Mouse (Mus musculus) midbrain, embryonic 10.5 days (tissue): Measurements from ENCODE around the gene Zgrf1. TPM values are rescaled to one million over a fixed set of nuclear protein-coding genes. Genes with fewer than 3 reads are reported as not detected.

Experiments
- DNase-seq: peaks from one replicate; pipeline ENCODE4 v3.0.0-alpha.2; 2017; ENCODE audit warnings: low spot score
- H3K27ac ChIP-seq: fragments of 300-500 bp; sonication (generic); replicated peaks from 2 replicates; pipeline ENCODE4 v1.5.1; 2016; ENCODE audit warnings: mild to moderate bottlenecking
- H3K27me3 ChIP-seq: fragments of 300-500 bp; sonication (generic); 2 replicates; pipeline ENCODE4 v1.6.1; 2016; ENCODE audit warnings: low read depth, mild to moderate bottlenecking; ENCODE audit not compliant: poor library complexity, severe bottlenecking
- H3K36me3 ChIP-seq: fragments of 300-500 bp; sonication (generic); 2 replicates; pipeline ENCODE4 v1.6.1; 2016; ENCODE audit warnings: mild to moderate bottlenecking, moderate library complexity
- H3K4me1 ChIP-seq: fragments of 300-500 bp; sonication (generic); 2 replicates; pipeline ENCODE4 v1.6.1; 2016
- H3K4me3 ChIP-seq: fragments of 300-500 bp; sonication (generic); 2 replicates; pipeline ENCODE4 v1.5.1; 2016; ENCODE audit warnings: mild to moderate bottlenecking, moderate library complexity
- H3K9me3 ChIP-seq: fragments of 300-500 bp; sonication (generic); replicated peaks from 2 replicates; pipeline ENCODE4 v1.6.1; 2016; ENCODE audit warnings: mild to moderate bottlenecking
- WGBS: fragments of 180-500 bp; shearing (Covaris S2); methylation state at CpG from one replicate; pipeline ENCODE4 v1.1.7; 2016; 5-methylcytosine and 5-hydroxymethylcytosine counted together
- polyA plus RNA-seq: library from polyadenylated mRNA; unstranded; fragments of >200 nt; fragmentation: Nextera tagmentation; extraction: Ambion mirVana; gene quantifications from 2 replicates; pipeline ENCODE4 v1.2.1, GENCODE M21; 2016

Zgrf1 gene
- polyA plus RNA-seq = 20.8 and 20.9 TPM in 2 replicates

DNA sequence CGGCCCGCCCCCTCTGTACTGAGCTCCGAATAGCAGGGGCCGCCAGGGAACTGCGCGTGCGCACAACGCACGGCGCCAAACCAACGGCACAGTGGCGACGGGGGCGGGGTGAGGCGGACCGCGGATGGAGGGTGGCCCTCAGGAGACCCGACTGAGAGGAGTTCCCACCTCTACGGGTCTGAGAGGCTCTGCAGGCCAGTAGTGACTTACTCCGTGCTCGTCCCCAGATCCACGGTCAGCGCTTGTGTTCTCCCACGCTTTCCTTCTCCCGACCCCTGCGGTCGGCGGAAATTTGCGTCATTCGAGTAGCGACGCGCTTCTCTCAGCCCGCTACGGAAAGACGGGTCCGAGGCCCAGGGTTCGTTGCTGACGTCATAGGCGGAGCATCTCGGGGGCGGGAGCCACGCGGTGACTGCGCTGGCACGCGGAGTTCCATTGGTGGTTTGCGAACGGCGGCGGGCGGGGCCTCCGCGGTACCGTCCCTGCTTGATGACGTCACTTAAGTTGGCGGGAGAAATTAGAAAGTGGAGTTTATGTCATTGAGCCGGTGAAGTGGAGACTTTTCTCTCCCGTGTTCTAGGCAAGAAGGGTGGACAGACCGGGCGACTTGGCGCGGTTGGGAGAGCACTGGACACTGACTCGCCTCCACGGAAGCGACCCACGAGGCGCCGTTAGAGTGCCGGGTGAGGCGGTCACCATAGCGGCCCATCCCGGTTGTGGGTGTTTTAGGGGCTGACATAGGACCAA, at the start of gene Zgrf1, which contains the start of gene Larp7:
TSS of gene Zgrf1 (plus strand) at position 517 of the 747 bp plus-strand sequence.
TSS of gene Larp7 (minus strand) at position 377 of the 747 bp plus-strand sequence.
- Histone ChIP-seq H3K36me3 (peaks cover 27% of the 10 kb centered on the region), H3K4me1 (peaks cover 21% of the 10 kb centered on the region), H3K9me3 (no peaks in the 10 kb centered on the region), H3K27ac (peak within 1 kb of the TSS; percentile 96), H3K27me3 (no peaks in the 10 kb centered on the region), H3K4me3 (peak within 1 kb of the TSS; percentile 80)
- under 1% methylated on average over 73 of the region's 73 CpGs for WGBS
- peak; percentile 98 for DNase-seq

DNA sequence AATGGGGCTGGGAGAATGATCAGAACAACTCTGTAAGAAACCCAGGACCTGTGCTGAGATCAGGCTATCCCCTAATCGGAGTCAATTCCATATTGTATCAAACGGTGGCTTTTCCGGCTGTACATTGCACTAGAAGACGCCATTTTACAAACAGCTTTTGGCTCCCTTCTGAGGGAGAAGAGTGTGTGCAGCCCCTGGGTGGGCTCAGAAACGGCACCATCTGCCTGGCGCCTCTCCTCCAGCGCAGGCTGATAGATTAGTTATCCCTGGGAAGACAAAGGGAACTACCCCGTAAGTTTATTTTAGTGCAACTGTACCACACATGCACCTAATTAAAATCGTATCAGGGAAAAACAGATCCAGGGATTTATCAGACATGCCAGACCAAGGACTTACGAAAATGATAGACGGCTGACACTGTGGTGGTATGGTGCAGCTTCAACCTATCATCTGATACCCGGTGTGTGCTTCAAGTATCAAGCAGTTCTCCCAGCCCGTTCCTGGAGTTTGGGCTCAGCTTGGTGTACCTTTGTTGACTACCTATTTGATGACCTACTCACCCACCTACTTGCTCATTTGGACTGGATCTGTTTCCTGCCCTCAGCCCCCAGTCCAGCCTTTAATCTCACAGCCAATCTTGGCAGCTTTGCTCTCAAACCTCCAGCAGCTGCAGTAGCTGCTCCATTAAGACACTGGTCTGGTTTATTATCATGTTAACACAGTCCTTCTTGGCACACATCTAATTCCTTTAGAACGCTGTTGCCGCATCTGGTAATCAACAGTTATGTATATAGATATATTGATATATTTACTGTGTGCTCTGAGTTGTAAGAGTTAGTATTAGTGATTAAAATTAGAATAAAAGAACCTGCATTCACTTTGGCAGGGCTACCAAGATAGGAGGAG, 45.2 kb upstream of the Zgrf1 start:
- Histone ChIP-seq H3K4me1 (0 out of 2 replicates have a peak, but pooled peaks cover 4% of the 10 kb centered on the region), H3K9me3 (0 out of 2 replicates have a peak, but pooled peaks cover 4% of the 10 kb centered on the region), H3K27ac (no peak overlapping the region), H3K27me3 (no peaks in the 10 kb centered on the region), H3K4me3 (no peak overlapping the region), H3K36me3 (no peaks in the 10 kb centered on the region)
- DNase-seq = no peak
- 85% methylated on average over 15 of the region's 15 CpGs for WGBS

DNA sequence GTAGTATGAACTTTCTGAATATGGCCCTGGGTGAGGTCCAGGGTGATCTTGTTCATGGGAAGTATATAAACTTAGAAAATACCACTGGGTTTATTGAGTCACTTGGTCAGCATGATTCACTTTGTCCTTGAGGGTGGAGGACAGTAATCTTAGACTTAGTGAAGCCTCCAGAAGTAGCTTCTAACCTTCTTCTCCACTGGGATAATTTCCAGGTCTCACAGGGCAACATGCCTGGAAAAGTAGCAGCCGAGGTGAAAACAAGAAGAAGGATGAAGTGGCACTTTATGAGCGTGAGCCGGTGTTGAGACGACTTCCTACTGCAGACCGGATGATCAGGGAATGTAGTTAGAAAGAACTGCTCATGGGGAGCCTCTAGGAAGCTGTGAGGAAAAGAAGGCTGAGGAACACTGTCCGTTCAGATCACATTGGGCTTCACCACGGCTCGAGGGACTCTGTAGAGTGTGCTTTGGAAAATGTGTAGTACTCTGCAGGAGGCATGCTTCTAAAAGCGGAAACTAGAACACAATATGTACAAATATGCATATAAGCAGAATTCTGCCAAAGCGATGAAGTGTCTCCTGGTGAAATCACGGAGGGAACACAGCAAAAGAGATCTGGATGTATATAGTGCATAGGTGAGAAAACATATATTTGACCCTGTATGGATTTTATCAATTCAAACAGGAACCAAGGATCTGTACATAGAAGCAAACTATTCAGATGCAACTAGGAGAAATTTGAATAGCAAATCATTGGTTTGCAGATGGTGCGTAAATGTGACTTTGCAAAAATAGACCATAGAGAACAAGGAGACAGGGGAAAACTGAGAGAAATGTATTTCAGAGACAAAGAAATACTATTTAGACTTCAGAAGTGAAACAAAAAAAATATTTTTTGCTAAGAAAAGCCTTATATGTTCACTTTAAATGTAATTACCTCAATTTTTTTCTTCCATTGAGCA, 41.2 kb upstream of the Zgrf1 start:
- no peaks in the 10 kb centered on the region for H3K9me3 ChIP-seq
- peaks cover 10% of the 10 kb centered on the region; the same call in 1 of the 2 replicates for H3K4me1 ChIP-seq
- no peaks in the 10 kb centered on the region for H3K27me3 ChIP-seq
- no peak for DNase-seq
- H3K27ac ChIP-seq = no peak overlapping the region
- H3K4me3 ChIP-seq = no peak overlapping the region
- no peaks in the 10 kb centered on the region for H3K36me3 ChIP-seq
- WGBS = 88% methylated on average over 12 of the region's 12 CpGs

DNA sequence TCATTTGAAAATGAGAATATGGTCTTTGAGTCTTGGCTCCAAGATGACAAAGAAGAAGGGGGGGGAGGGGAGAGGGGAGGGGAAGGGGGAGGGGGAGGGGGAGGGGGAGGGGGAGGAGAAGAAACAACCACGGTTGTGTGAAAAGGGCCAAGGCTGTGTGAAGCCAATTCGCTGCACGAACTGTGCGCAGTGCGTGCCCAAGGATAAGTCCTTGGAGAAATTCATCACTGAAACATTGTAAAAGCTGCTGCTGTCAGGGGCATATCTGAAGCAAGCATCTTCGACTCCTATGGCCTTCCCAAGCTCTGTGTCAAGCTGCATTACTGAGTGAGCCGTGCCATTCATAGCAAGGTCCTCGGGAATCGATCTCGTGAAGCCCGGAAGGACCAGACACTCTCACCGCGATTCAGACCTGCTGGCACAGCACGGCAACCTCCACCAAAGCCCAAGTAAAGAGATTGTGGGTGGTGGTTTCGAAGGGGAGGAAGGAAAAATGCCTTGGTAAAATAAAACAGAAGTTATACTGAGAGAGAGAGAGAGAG, 40.4 kb upstream of the Zgrf1 start:
- Histone ChIP-seq H3K9me3 (no peaks in the 10 kb centered on the region), H3K27me3 (no peaks in the 10 kb centered on the region), H3K4me3 (no peak overlapping the region), H3K27ac (no peak overlapping the region), H3K36me3 (no peaks in the 10 kb centered on the region), H3K4me1 (peaks cover 10% of the 10 kb centered on the region; the same call in 1 of the 2 replicates)
- no peak for DNase-seq
- WGBS = 79% methylated on average over 15 of the region's 15 CpGs

DNA sequence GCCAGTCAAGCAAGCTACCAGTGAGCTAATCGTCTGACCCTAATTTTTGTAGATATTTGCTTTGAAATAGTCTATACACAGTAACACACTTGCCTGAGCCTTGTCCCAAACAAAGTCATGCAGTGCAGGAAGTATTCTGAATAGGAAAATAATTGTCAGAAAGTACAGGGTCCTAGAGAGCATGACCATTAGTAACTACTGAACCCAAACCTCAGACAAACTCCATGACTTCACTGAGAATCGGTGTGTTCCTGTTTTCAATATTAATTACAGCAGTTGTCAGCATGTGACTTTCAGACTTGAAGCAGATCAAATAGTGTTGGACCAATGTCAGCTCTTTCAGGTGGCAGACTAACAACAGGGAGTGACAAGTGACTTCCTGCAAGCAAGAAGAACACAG, 39.6 kb upstream of the Zgrf1 start:
- no peak overlapping the region for H3K27ac ChIP-seq
- H3K36me3 ChIP-seq = no peaks in the 10 kb centered on the region
- no peak overlapping the region for H3K4me3 ChIP-seq
- DNase-seq = no peak
- H3K4me1 ChIP-seq = peaks cover 10% of the 10 kb centered on the region; the same call in 1 of the 2 replicates
- no peaks in the 10 kb centered on the region for H3K27me3 ChIP-seq
- no peaks in the 10 kb centered on the region for H3K9me3 ChIP-seq
- 81% methylated on average over 2 of the region's 2 CpGs for WGBS

DNA sequence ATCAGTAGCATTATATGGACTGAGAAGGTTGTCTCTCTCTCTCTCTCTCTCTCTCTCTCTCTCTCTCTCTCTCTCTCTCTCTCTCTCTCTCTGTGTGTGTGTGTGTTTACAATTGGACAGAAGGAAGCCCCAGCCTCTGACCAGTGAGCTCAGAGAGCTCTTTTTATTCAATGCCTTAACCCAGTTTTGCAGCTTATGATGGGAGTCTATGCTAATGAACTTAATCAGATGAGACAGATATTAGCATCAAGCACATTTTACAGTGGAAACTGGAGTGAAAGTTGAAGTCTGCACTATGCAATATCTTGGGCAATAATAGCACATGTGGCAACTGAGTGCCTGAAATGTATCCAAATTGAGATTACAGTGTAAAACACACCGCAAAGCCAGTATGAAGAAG, 38.0 kb upstream of the Zgrf1 start:
- 100% methylated on average over 1 of the region's 1 CpGs for WGBS
- Histone ChIP-seq H3K4me1 (peaks cover 10% of the 10 kb centered on the region; the same call in 1 of the 2 replicates), H3K4me3 (no peak overlapping the region), H3K36me3 (no peaks in the 10 kb centered on the region), H3K9me3 (no peaks in the 10 kb centered on the region), H3K27ac (no peak overlapping the region), H3K27me3 (no peaks in the 10 kb centered on the region)
- no peak for DNase-seq

DNA sequence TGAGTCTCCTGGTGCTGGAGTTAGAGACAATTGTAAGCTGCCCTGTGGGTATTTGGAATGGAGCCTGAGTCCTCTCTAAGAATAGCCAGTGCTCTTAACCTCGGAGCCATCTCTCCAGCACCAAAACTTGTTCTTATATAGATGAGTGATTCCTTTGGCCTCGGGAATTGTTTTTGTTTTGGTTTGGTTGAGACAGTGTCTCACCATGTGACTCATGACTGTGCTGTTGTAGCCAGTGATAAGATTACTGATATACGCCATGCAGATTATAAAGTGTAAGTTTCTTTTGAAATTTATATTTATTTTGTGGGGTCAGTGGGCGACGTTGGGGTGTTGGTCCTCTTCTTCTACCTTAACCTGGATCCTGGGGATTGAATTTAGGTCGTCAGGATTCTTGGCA, 33.0 kb upstream of the Zgrf1 start:
- Histone ChIP-seq H3K27ac (no peak overlapping the region), H3K27me3 (no peaks in the 10 kb centered on the region), H3K4me1 (peaks cover 6% of the 10 kb centered on the region; the same call in 1 of the 2 replicates), H3K36me3 (no peaks in the 10 kb centered on the region), H3K9me3 (no peaks in the 10 kb centered on the region), H3K4me3 (no peak overlapping the region)
- WGBS = 86% methylated on average over 6 of the region's 6 CpGs
- no peak for DNase-seq

DNA sequence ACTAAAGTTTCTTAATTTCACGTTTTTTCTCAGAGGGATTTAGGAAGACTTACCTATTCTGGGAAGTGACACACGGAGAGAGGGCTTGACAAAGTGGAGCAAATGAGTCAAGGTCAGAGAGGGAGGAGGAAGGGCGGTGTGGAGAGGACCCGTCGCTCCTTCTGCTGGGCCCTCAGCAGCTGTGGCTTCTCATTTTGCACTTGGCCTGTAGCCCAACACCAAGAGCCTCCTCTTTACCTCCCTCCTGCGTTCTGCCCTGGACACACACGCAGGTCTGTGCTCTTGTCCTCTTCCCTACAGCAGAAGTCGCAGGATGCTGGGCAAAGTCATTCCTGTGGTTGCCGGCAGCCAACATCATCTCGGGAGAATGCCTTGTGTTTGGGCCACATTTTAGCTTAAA, 32.1 kb upstream of the Zgrf1 start:
- no peaks in the 10 kb centered on the region for H3K9me3 ChIP-seq
- no peak overlapping the region for H3K4me3 ChIP-seq
- 90% methylated on average over 10 of the region's 10 CpGs for WGBS
- H3K27me3 ChIP-seq = no peaks in the 10 kb centered on the region
- no peak for DNase-seq
- peaks cover 4% of the 10 kb centered on the region; the same call in 1 of the 2 replicates for H3K4me1 ChIP-seq
- H3K27ac ChIP-seq = no peak overlapping the region
- no peaks in the 10 kb centered on the region for H3K36me3 ChIP-seq

DNA sequence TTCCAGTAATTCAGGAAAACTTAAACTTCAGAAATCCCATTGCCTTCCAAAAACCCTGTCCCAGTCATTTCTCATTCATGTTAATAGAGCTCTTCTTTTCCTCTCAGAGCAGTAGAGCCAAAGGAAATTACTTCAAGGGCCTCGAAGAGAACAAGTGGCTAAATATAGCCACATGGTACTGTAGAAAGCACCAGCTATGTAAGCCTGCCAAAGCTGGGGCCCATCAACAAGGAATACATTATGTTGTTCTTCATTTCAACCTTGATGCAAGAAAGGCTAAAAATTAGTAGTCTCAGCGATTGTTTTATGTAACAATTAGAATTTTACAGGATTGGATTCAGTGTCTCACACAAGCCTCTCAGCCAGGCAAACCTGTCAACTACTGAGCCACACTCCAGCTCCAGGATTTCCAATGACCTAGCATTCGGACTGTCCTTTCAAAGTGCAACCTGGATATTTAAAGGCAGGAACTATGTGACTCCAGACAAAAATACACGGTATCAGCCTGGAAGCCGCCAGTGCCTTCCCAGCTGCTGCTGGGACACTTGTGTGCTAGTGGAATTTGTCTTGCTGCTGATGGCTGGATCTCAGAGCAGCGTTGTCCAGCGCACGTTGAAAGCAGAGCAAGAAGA, 28.0 kb upstream of the Zgrf1 start:
- no peaks in the 10 kb centered on the region for H3K4me1 ChIP-seq
- H3K9me3 ChIP-seq = no peaks in the 10 kb centered on the region
- 87% methylated on average over 8 of the region's 8 CpGs for WGBS
- H3K4me3 ChIP-seq = no peak overlapping the region
- H3K27ac ChIP-seq = no peak overlapping the region
- no peak for DNase-seq
- no peaks in the 10 kb centered on the region for H3K36me3 ChIP-seq
- no peaks in the 10 kb centered on the region for H3K27me3 ChIP-seq

DNA sequence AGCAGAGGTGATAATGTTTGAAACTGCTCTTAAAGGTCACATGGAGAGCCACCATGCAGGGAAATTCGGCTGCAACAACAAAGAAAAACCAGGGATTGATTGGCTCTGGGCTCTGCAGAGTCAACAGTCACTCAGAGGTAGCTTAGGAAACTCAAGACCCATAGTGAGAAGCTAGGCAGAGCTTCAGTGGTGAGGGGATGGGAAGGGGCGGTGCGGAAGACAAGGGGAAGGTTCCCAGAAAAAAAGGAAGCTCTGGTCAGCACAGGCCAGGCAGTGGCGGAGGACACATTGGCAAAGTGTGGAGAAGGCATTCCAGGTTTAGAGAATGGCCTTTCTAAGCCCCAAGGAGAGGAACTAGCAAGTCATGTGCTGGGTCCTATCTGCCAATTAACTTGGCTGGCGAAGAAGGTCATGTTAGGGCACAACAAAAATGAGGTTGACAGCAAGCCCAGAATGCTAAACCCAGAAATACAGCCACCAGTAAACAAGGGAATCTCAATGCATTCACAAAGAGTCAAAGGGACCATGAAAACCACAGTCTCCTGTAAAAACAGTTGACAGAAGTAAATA, 25.7 kb upstream of the Zgrf1 start:
- DNase-seq = no peak
- no peaks in the 10 kb centered on the region for H3K27me3 ChIP-seq
- H3K36me3 ChIP-seq = no peaks in the 10 kb centered on the region
- 70% methylated on average over 5 of the region's 5 CpGs for whole genome bisulfite sequencing
- no peak overlapping the region for H3K4me3 ChIP-seq
- no peak overlapping the region for H3K27ac ChIP-seq
- no peaks in the 10 kb centered on the region for H3K9me3 ChIP-seq
- no peaks in the 10 kb centered on the region for H3K4me1 ChIP-seq

DNA sequence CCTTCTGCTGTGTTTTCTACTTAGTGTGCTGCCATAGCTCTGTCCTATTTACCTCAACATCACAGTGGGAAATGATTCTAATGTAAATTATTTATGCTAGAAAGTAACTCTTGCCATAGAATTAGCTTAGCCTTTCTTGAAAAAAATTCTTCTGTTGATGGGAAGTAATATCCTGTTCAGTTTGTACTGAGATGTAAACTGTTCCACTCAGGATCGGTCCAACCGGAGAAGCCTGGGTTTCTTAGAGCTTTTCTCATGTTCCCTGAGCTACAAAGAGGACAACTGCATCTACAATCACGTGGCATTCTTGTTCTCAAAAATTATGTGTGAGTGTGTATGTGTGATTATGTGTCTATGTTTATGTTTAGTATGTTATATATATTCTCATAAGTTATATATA, 24.1 kb upstream of the Zgrf1 start:
- 92% methylated on average over 3 of the region's 3 CpGs for WGBS
- Histone ChIP-seq H3K36me3 (no peaks in the 10 kb centered on the region), H3K27me3 (no peaks in the 10 kb centered on the region), H3K4me1 (no peaks in the 10 kb centered on the region), H3K27ac (no peak overlapping the region), H3K9me3 (no peaks in the 10 kb centered on the region), H3K4me3 (no peak overlapping the region)
- DNase-seq = no peak
